Mouse (Mus musculus) stomach, postnatal 0 days (tissue): ENCODE data around the gene Usp38. TPM values are rescaled to one million over a fixed set of nuclear protein-coding genes. Genes with fewer than 3 reads are reported as not detected.

Experiments used
- ATAC-seq: fragments of 200-750 bp; cut with Nextera tagmentation; 2 replicates; pipeline ENCODE4 v1.8.0; 2017; ENCODE audit not compliant: low FRiP score, low TSS enrichment
- DNase-seq: peaks from one replicate; pipeline ENCODE4 v3.0.0-alpha.2; 2016; ENCODE audit warnings: low spot score
- H3K27ac ChIP-seq: fragments of 300-500 bp; sonication (generic); replicated peaks from 2 replicates; pipeline ENCODE4 v1.5.1; 2014; ENCODE audit warnings: mild to moderate bottlenecking, control low read depth
- H3K27me3 ChIP-seq: fragments of 300-500 bp; sonication (generic); 2 replicates; pipeline ENCODE4 v1.6.1; 2014; ENCODE audit warnings: low read length; ENCODE audit not compliant: control insufficient read depth, insufficient read depth
- H3K36me3 ChIP-seq: fragments of 300-500 bp; sonication (generic); 2 replicates; pipeline ENCODE4 v1.6.1; 2014; ENCODE audit warnings: low read length, mixed read lengths; ENCODE audit not compliant: control insufficient read depth, insufficient read depth
- H3K4me1 ChIP-seq: fragments of 300-500 bp; sonication (generic); replicated peaks from 2 replicates; pipeline ENCODE4 v1.6.1; 2014; ENCODE audit warnings: antibody characterized with exemption; ENCODE audit not compliant: control insufficient read depth, insufficient read depth
- H3K4me2 ChIP-seq: fragments of 300-500 bp; sonication (generic); replicated peaks from 2 replicates; pipeline ENCODE4 v1.6.1; 2014; ENCODE audit warnings: low read depth, mild to moderate bottlenecking, control low read depth, moderate library complexity
- H3K4me3 ChIP-seq: fragments of 300-500 bp; sonication (generic); 2 replicates; pipeline ENCODE4 v1.5.1; 2014; ENCODE audit warnings: low read depth, low read length, control low read depth
- H3K9ac ChIP-seq: fragments of 300-500 bp; sonication (generic); 2 replicates; pipeline ENCODE4 v1.6.1; 2014; ENCODE audit warnings: mild to moderate bottlenecking, low read length, control low read depth, mixed read lengths
- H3K9me3 ChIP-seq: fragments of 300-500 bp; sonication (generic); 2 replicates; pipeline ENCODE4 v1.6.1; 2016; ENCODE audit warnings: low read length; ENCODE audit not compliant: control insufficient read depth
- CTCF ChIP-seq: IDR thresholded peaks from 2 replicates; pipeline ENCODE4 v1.5.1; 2016; ENCODE audit warnings: antibody characterized with exemption, low read depth, mild to moderate bottlenecking, moderate library complexity
- EP300 ChIP-seq: optimal IDR thresholded peaks from 2 replicates; pipeline ENCODE3; 2016; ENCODE audit warnings: antibody characterized with exemption
- WGBS: fragments of 180-500 bp; shearing (Covaris S2); extraction: QIAGEN DNeasy Blood & Tissue Kit; methylation state at CpG from one replicate; pipeline ENCODE4 v1.1.7; 2014; 5-methylcytosine and 5-hydroxymethylcytosine counted together
- polyA plus RNA-seq: library from polyadenylated mRNA; unstranded; fragments of >200 nt; fragmentation: Nextera tagmentation; extraction: Ambion mirVana; gene quantifications from 2 replicates; pipeline ENCODE4 v1.2.1, GENCODE M21; 2015

The Usp38 gene
- polyA plus RNA-seq, 1 experiment from 2014 or later, result 11.9 TPM

DNA sequence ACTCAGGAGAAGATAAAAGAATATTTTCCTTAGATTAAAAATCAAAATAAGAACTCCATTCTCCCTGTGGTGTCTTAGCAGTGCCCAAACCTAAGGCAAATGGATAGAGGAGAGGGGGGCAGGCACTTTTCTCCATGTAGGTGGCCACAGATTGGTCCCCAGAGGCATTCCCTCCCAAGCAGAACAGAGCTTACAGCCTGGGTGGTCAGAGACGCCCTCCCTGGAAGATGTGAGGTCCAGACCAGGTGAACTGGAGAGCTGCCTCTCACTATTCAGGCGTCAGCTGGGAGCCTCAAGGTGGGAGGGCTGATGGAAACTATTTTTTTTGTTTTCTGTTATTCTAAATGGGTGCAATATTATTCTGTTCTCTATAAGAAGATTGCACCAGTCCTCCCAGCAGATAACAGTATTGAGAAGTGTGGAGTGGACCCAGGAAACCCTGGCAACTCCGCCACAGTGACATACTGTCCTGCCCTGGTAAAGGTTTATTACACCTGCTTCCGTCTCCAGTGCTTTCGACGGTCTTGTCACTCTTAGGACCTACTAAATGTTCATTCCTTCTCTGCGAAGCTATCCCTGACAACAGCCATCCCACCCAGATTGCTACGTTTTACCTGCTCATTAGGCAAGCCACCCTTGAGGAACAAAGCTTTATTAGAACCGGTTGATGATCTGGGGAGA, 55.0 kb downstream of the Usp38 start:
- ATAC-seq, result no peak
- H3K27ac ChIP-seq, result no peak overlapping the region
- no peaks in the 10 kb centered on the region for H3K9me3 ChIP-seq
- no peaks in the 10 kb centered on the region for H3K27me3 ChIP-seq
- H3K4me1 ChIP-seq, result no peaks in the 10 kb centered on the region
- no peak overlapping the region for H3K4me2 ChIP-seq
- no peak overlapping the region for H3K4me3 ChIP-seq
- no peak for DNase-seq
- 71% methylated on average over 9 of the region's 9 CpGs for WGBS
- H3K36me3 ChIP-seq, result no peaks in the 10 kb centered on the region
- TF ChIP-seq EP300 (no peak), CTCF (no peak)
- H3K9ac ChIP-seq, result no peak overlapping the region

DNA sequence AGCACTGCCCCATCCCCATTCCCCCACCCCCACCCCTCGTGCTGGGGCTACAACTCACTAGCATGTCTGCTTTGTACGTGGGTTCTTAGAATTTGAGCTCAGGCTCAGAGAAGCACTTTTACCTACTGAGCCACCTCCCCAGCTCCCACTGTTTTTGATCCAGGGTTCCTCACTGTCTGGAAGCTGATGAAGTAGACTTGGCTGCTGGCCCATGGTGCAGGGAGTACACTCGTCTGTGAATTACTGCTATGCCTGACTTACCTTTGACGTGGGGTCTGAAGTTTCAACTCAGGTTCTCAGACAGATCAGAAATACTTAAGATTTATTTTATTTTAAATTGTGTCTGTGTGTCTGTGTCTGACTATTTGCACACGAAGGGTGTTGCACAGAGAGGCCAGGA, 57.0 kb downstream of the Usp38 start:
- no peaks in the 10 kb centered on the region for H3K9me3 ChIP-seq
- no peaks in the 10 kb centered on the region for H3K4me1 ChIP-seq
- H3K27ac ChIP-seq, result no peak overlapping the region
- no peak for DNase-seq
- no peaks in the 10 kb centered on the region for H3K36me3 ChIP-seq
- no peaks in the 10 kb centered on the region for H3K27me3 ChIP-seq
- no peak overlapping the region for H3K4me3 ChIP-seq
- H3K4me2 ChIP-seq, result no peak overlapping the region
- TF ChIP-seq CTCF (no peak), EP300 (no peak)
- ATAC-seq, result no peak
- H3K9ac ChIP-seq, result no peak overlapping the region
- 50% methylated on average over 5 of the region's 5 CpGs for WGBS

DNA sequence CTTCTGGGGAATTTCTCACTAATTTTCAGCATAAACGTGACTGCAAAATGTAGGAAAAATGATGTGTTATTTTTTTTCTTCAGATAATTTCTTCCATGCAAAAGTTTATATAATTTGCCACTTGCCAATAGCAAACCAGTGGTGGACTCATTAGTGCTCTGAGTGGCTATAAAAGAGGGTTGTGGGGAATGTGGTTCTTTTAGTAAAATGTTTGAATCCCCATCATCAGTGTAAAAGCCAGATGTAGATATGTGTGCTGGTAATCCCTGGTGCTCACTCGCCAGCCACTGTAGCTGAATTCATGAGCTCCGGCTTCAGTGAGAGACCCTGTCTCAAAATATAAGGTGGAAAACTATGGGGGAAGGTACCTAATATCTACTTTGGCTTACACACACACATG, 61.8 kb downstream of the Usp38 start:
- TF ChIP-seq EP300 (no peak), CTCF (no peak)
- ATAC-seq (no peak), DNase-seq (no peak)
- Histone ChIP-seq H3K9me3 (no peaks in the 10 kb centered on the region), H3K27ac (no peak overlapping the region), H3K4me3 (no peak overlapping the region), H3K27me3 (no peaks in the 10 kb centered on the region), H3K4me1 (no peaks in the 10 kb centered on the region; the same call in 1 of the 2 replicates), H3K9ac (no peak overlapping the region), H3K4me2 (no peak overlapping the region), H3K36me3 (no peaks in the 10 kb centered on the region)
- 79% methylated on average over 3 of the region's 3 CpGs for WGBS

DNA sequence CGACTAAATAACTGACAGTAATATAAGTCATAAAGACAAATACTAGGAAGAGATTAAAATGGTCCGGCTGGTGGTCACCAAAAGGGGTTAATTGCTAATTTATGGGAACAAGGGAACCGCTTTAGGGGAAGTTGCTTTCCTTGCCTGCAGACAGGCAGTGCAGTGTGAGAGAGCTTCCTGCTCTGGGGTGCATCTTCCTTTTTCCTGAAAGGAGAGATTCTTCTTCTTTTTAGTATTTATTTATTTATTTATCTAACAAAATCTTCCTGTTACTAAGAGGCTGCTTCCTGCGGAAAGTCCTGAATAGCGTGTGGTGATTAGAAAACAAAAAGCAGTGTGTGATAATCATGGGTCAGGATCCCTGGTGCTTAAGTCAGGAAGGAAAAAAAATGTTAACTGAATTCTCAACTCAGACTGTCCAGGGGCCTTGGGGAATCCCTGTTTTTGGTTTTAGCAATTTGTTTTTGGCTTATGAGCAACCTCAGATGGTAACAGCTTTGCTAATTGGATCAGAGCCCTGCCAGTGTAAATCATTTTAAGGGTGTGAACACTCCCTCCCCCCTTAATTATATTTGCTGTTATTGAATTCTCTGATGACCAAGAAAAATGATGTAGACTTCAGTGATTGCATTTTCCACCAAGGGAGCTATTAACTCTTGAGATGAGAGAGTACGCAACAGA, 62.4 kb downstream of the Usp38 start:
- no peak overlapping the region for H3K4me2 ChIP-seq
- H3K9ac ChIP-seq, result no peak overlapping the region
- ATAC-seq (no peak), DNase-seq (no peak)
- 43% methylated on average over 6 of the region's 6 CpGs for WGBS
- no peak overlapping the region for H3K4me3 ChIP-seq
- H3K27ac ChIP-seq, result no peak overlapping the region
- no peaks in the 10 kb centered on the region; the same call in 1 of the 2 replicates for H3K4me1 ChIP-seq
- no peaks in the 10 kb centered on the region for H3K36me3 ChIP-seq
- TF ChIP-seq CTCF, result no peak
- no peak for TF ChIP-seq EP300
- H3K9me3 ChIP-seq, result no peaks in the 10 kb centered on the region
- H3K27me3 ChIP-seq, result no peaks in the 10 kb centered on the region

DNA sequence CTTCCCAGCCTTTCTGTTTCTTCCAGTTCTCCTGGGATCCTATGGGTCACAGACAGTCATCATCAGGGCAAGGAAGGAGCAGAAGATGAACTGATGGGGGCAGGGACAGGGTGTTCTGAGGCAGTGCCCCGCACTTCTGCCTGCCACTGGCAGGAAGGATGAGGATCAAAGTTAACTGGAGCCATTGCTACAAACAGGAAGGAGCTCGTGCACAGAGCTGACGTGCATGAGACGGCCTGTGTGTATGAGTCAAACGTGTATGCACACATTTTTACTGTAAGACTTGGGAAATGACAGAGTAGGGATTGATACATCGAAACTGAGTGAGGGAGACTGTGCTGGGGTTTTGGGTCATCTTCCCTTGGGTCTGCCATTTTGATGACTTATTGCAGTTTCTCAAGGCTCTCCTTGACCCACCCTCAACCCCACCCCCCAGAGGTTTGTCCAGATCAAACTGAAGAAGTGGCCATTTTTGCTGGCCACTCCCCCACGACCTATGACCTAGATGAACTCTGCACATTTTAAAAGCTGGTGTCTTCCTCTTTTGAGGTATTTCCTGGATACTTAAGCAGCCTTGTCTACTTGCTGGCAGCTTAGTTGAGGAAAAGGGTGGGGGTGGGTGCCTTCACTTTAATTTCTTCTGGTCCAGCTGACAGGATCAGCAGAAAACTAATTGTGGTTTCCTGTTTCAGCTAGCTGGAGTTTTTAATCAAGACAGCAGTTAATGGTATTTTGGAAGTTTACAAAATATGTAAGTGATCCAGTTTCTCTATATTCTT, 66.1 kb downstream of the Usp38 start:
- no peak overlapping the region for H3K27ac ChIP-seq
- H3K27me3 ChIP-seq, result no peaks in the 10 kb centered on the region
- ATAC-seq, result no peak
- no peak for DNase-seq
- H3K36me3 ChIP-seq, result no peaks in the 10 kb centered on the region
- WGBS, result 54% methylated on average over 7 of the region's 7 CpGs
- no peak for TF ChIP-seq CTCF
- TF ChIP-seq EP300, result no peak
- H3K4me1 ChIP-seq, result no peaks in the 10 kb centered on the region; the same call in 1 of the 2 replicates
- no peak overlapping the region for H3K9ac ChIP-seq
- H3K4me2 ChIP-seq, result no peak overlapping the region
- H3K4me3 ChIP-seq, result no peak overlapping the region
- no peaks in the 10 kb centered on the region for H3K9me3 ChIP-seq
